Mouse (Mus musculus): ENCODE results near the gene Dclk2.

- TF ChIP-seq CTCF (IDR thresholded peaks at IDR 0.05; ENCODE audit: low read depth) (no peak), EP300 (IDR thresholded peaks at IDR 0.05; ENCODE audit: low read depth) (no peak)
These were observed 161.9 kb downstream of the Dclk2 start for GRCm38 (mm10) chr3:86758727-86759126.

All from heart, postnatal 0 days (tissue).